Mouse (Mus musculus) hindbrain, embryonic 14.5 days (tissue): ENCODE results near the gene St6galnac3. TPM values are rescaled to one million over a fixed set of nuclear protein-coding genes. Genes with fewer than 3 reads are reported as not detected.

Experiments used
- ATAC-seq: fragments of 200-750 bp; cut with Nextera tagmentation; 2 replicates; pipeline ENCODE4 v1.8.0; 2017; ENCODE audit warnings: moderate number of reproducible peaks, mild to moderate bottlenecking, moderate TSS enrichment, moderate library complexity; ENCODE audit not compliant: low FRiP score
- DNase-seq: peaks from one replicate; pipeline ENCODE4 v3.0.0-alpha.2; 2015; ENCODE audit warnings: low spot score
- H3K27ac ChIP-seq: fragments of 300-500 bp; sonication (generic); 2 replicates; pipeline ENCODE4 v1.5.1; 2014; ENCODE audit warnings: mild to moderate bottlenecking, moderate library complexity
- H3K27me3 ChIP-seq: fragments of 300-500 bp; sonication (generic); 2 replicates; pipeline ENCODE4 v1.6.1; 2014; ENCODE audit warnings: mild to moderate bottlenecking, low read length, mixed read lengths; ENCODE audit not compliant: control insufficient read depth, insufficient read depth
- H3K36me3 ChIP-seq: fragments of 300-500 bp; sonication (generic); replicated peaks from 2 replicates; pipeline ENCODE4 v1.6.1; 2014; ENCODE audit not compliant: control insufficient read depth, insufficient read depth
- H3K4me1 ChIP-seq: fragments of 300-500 bp; sonication (generic); replicated peaks from 2 replicates; pipeline ENCODE4 v1.6.1; 2014; ENCODE audit warnings: antibody characterized with exemption, low read length, mixed read lengths; ENCODE audit not compliant: control insufficient read depth, insufficient read depth
- H3K4me2 ChIP-seq: fragments of 300-500 bp; sonication (generic); replicated peaks from 2 replicates; pipeline ENCODE4 v1.6.1; 2014; ENCODE audit warnings: mild to moderate bottlenecking, moderate library complexity
- H3K4me3 ChIP-seq: fragments of 300-500 bp; sonication (generic); replicated peaks from 2 replicates; pipeline ENCODE4 v1.5.1; 2014; ENCODE audit warnings: mild to moderate bottlenecking, low read length
- H3K9ac ChIP-seq: fragments of 300-500 bp; sonication (generic); 2 replicates; pipeline ENCODE4 v1.6.1; 2014
- H3K9me3 ChIP-seq: fragments of 300-500 bp; sonication (generic); 2 replicates; pipeline ENCODE4 v1.6.1; 2016; ENCODE audit warnings: low read length; ENCODE audit not compliant: control insufficient read depth
- WGBS: fragments of 180-500 bp; shearing (Covaris S2); extraction: QIAGEN DNeasy Blood & Tissue Kit; methylation state at CpG from one replicate; pipeline ENCODE4 v1.1.7; 2014; 5-methylcytosine and 5-hydroxymethylcytosine counted together
- polyA plus RNA-seq: library from polyadenylated mRNA; unstranded; fragments of >200 nt; fragmentation: Nextera tagmentation; extraction: Ambion mirVana; gene quantifications from 2 replicates; pipeline ENCODE4 v1.2.1, GENCODE M21; 2014

The St6galnac3 gene
- polyA plus RNA-seq, 1 experiment from 2014 or later: 28.3 TPM

DNA sequence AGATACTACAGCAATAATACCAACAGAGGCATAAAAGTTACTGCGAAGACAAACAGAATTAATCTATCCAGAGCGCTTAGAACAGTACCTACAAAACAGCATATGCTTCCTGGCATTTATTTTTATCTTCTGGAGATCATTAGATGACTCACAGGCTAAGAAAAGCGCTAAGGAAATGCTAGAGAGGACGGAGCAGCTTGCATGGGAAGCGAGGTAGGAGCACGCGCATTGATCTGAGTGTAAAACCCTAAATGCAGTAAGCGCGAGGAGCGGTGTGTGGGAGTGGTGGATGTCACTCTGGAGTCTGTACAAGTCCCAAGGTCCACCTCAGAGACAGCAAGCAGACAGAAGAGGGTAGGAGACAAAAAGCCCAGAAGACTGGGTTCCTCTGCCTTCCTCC lies 486.6 kb downstream of the St6galnac3 start:
- ATAC-seq (no peak), DNase-seq (no peak)
- no peak overlapping the region for H3K27ac ChIP-seq
- H3K36me3 ChIP-seq: no peaks in the 10 kb centered on the region
- H3K9me3 ChIP-seq: no peaks in the 10 kb centered on the region
- no peak overlapping the region for H3K4me3 ChIP-seq
- peaks cover 8% of the 10 kb centered on the region for H3K4me1 ChIP-seq
- 92% methylated on average over 10 of the region's 10 CpGs for WGBS
- H3K9ac ChIP-seq: no peak overlapping the region
- no peaks in the 10 kb centered on the region; the same call in 1 of the 2 replicates for H3K27me3 ChIP-seq
- no peak overlapping the region for H3K4me2 ChIP-seq

DNA sequence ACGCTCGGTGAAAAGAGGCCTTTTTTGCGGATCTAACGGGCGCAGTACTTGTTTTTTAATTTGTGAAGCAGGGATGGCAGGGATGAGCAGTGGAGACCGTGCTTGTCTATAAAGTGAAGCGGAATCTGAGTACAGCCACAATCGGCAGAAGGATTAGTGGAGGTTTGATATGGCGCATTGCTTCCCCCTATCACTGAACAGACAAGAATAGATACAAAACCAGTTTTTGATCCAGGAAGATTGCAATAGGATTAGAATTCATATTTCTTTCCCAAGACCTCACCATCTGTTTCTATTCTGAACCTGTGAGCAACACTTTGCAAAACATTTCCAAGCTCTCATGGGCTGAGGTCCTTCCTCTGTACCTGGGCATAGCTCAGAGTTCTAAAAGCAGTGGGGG lies 488.7 kb downstream of the St6galnac3 start:
- H3K4me2 ChIP-seq: no peak overlapping the region
- no peak overlapping the region for H3K4me3 ChIP-seq
- DNase-seq: no peak
- no peak overlapping the region for H3K27ac ChIP-seq
- WGBS: 88% methylated on average over 9 of the region's 9 CpGs
- H3K36me3 ChIP-seq: no peaks in the 10 kb centered on the region
- no peaks in the 10 kb centered on the region for H3K4me1 ChIP-seq
- no peak for ATAC-seq
- no peak overlapping the region for H3K9ac ChIP-seq
- H3K27me3 ChIP-seq: no peaks in the 10 kb centered on the region; the same call in 1 of the 2 replicates
- no peaks in the 10 kb centered on the region for H3K9me3 ChIP-seq

DNA sequence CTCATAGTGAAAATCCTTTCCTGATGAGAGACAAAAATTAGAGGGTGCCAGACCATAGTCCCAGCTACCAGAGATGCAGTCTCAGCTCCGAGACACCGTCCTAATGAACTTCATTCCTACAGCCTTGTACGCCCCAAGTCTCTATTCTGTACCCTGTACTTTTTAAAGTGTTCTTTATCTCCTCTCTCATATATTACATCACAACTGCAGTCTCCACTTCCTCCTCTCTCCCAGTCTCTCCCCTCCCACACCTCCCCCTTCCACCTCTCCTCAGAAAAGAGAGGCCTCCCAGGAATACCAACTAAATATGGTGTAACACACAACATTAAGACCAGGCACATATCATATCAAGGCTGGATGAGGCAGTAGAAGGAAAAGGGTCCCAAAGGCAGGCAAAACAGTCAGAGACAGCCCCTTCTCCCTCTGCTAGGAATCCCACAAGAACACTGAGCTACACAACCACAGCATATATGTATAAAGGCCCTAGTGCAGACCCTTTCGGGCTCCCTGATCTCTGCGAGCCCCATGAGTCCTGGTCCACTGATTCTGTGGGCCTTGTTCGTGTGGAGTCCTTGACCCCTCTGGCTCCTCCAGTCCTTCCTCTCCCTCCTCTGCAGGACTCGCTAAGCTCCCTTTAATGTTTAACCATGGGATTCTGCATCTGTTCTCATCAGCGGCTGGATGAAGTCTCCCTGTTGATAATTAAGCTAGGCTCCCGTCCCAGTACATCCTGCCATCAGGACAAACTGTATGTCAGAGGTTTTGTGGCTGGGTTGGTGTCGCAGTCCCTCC lies 502.2 kb downstream of the St6galnac3 start:
- Histone ChIP-seq H3K27me3 (no peaks in the 10 kb centered on the region), H3K9me3 (no peaks in the 10 kb centered on the region), H3K4me1 (no peaks in the 10 kb centered on the region), H3K4me2 (no peak overlapping the region), H3K4me3 (no peak overlapping the region), H3K27ac (no peak overlapping the region), H3K9ac (no peak overlapping the region), H3K36me3 (no peaks in the 10 kb centered on the region)
- 70% methylated on average over 10 of the region's 10 CpGs for whole genome bisulfite sequencing
- ATAC-seq: no peak
- no peak for DNase-seq

- Histone ChIP-seq H3K36me3 (no peaks in the 10 kb centered on the region), H3K4me1 (no peaks in the 10 kb centered on the region), H3K27ac (no peak overlapping the region), H3K9me3 (no peaks in the 10 kb centered on the region), H3K9ac (no peak overlapping the region), H3K4me2 (no peak overlapping the region), H3K4me3 (no peak overlapping the region), H3K27me3 (no peaks in the 10 kb centered on the region)
- ATAC-seq (no peak), DNase-seq (no peak)
- WGBS: 98% methylated on average over 2 of the region's 2 CpGs
These were observed 505.6 kb downstream of the St6galnac3 start for GRCm38 (mm10) chr3:153219391-153219790.

DNA sequence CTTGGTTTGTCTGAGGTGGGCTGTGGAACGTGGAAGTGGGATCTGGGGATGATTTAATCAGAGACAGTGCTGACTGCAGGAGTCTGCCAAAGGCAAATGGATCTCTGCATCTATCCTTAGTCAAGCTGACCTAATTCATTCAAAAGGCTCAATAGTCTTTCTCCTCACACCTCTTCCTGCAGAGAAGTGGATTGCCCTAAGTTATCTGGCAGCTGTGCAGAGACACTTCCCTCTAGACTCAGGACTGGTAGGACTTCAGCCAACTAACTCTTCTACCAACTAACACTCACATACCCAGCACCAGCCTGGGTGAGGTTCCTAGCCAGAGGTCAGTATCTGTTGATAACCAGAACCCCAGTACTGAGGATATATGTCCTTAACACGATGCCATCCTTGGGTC lies 516.8 kb downstream of the St6galnac3 start:
- Histone ChIP-seq H3K36me3 (no peaks in the 10 kb centered on the region), H3K27ac (no peak overlapping the region), H3K9ac (no peak overlapping the region), H3K4me3 (no peak overlapping the region), H3K27me3 (no peaks in the 10 kb centered on the region), H3K4me2 (no peak overlapping the region), H3K9me3 (no peaks in the 10 kb centered on the region), H3K4me1 (no peaks in the 10 kb centered on the region)
- 73% methylated on average over 2 of the region's 2 CpGs for WGBS
- no peak for ATAC-seq
- DNase-seq: no peak

- 85% methylated on average over 5 of the region's 5 CpGs for WGBS
- Histone ChIP-seq H3K27ac (no peak overlapping the region), H3K36me3 (no peaks in the 10 kb centered on the region), H3K27me3 (no peaks in the 10 kb centered on the region), H3K4me3 (no peak overlapping the region), H3K9me3 (no peaks in the 10 kb centered on the region), H3K9ac (no peak overlapping the region), H3K4me1 (peaks cover 5% of the 10 kb centered on the region), H3K4me2 (no peak overlapping the region)
- DNase-seq (no peak), ATAC-seq (no peak)
These were observed 520.9 kb downstream of the St6galnac3 start for GRCm38 (mm10) chr3:153204046-153204445.

GRCm38 (mm10) chr3:153201835-153202234 lies 523.1 kb downstream of the St6galnac3 start:
- Histone ChIP-seq H3K4me2 (no peak overlapping the region), H3K4me3 (no peak overlapping the region), H3K9ac (no peak overlapping the region), H3K27me3 (no peaks in the 10 kb centered on the region), H3K9me3 (no peaks in the 10 kb centered on the region), H3K36me3 (no peaks in the 10 kb centered on the region), H3K4me1 (peaks cover 8% of the 10 kb centered on the region), H3K27ac (no peak overlapping the region)
- WGBS: 95% methylated on average over 10 of the region's 10 CpGs
- no peak for ATAC-seq
- no peak for DNase-seq

GRCm38 (mm10) chr3:153200801-153201200 lies 524.2 kb downstream of the St6galnac3 start:
- no peak overlapping the region for H3K4me3 ChIP-seq
- no peak for ATAC-seq
- H3K4me2 ChIP-seq: no peak overlapping the region
- no peak overlapping the region for H3K9ac ChIP-seq
- no peaks in the 10 kb centered on the region for H3K9me3 ChIP-seq
- H3K27ac ChIP-seq: no peak overlapping the region
- DNase-seq: no peak
- H3K36me3 ChIP-seq: no peaks in the 10 kb centered on the region
- H3K4me1 ChIP-seq: peaks cover 8% of the 10 kb centered on the region
- H3K27me3 ChIP-seq: no peaks in the 10 kb centered on the region
- WGBS: 94% methylated on average over 12 of the region's 12 CpGs

DNA sequence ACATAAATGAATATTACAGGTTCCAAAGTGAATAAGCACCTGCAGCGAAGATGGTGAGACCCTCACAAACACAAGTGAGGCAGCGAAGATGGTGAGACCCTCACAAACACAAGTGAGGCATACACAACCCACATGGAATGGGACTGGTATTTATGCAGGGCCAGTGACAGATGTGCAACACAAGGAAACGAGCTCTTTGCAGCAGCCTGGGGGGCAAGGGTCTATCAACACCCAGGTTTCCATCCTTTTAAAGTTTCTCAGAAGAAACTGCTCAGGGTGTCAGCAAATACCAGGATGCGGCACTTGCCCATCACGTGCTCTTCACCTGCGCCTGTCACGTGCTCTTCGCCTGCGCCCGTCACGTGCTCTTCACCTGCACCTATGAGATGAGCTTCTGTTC lies 524.9 kb downstream of the St6galnac3 start:
- H3K36me3 ChIP-seq: no peaks in the 10 kb centered on the region
- H3K9me3 ChIP-seq: no peaks in the 10 kb centered on the region
- DNase-seq (no peak), ATAC-seq (no peak)
- H3K27me3 ChIP-seq: no peaks in the 10 kb centered on the region
- no peak overlapping the region for H3K4me2 ChIP-seq
- no peak overlapping the region for H3K27ac ChIP-seq
- WGBS: 93% methylated on average over 11 of the region's 11 CpGs
- H3K4me3 ChIP-seq: no peak overlapping the region
- no peak overlapping the region for H3K9ac ChIP-seq
- peaks cover 8% of the 10 kb centered on the region for H3K4me1 ChIP-seq

DNA sequence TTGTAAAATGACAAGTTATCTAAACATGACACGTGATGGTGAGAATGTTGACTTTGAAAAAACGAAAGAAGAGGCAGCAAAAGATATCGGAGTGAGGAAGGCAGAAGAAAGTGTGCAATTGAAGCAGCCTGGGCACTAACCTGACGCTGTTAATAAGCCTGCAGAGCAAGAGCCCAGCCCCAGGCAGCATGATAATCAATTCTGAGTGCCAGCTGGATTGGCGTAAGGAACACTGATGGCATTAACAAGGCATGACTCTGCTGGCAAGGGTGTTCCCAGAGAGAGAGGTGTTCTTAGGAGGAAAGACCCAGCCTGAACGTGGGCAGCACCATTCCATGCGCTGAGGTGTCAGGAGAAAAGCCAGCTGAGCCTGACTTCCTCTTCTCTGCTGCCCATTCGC lies 525.7 kb downstream of the St6galnac3 start:
- no peak for DNase-seq
- no peak for ATAC-seq
- H3K9ac ChIP-seq: no peak overlapping the region
- H3K4me3 ChIP-seq: no peak overlapping the region
- H3K36me3 ChIP-seq: no peaks in the 10 kb centered on the region
- H3K27ac ChIP-seq: no peak overlapping the region
- no peaks in the 10 kb centered on the region for H3K9me3 ChIP-seq
- H3K27me3 ChIP-seq: no peaks in the 10 kb centered on the region
- no peak overlapping the region for H3K4me2 ChIP-seq
- H3K4me1 ChIP-seq: peaks cover 8% of the 10 kb centered on the region
- 69% methylated on average over 8 of the region's 8 CpGs for WGBS
